Mouse (Mus musculus) hindbrain, embryonic 12.5 days (tissue): ENCODE results near the gene Zfr. TPM values are rescaled to one million over a fixed set of nuclear protein-coding genes. Genes with fewer than 3 reads are reported as not detected.
"Not testable (repeated sequence)": the region's sequence is repeated elsewhere in the genome, so short reads cannot be mapped to it uniquely, and the experiment has no call there.

Experiments used
- ATAC-seq: fragments of 200-750 bp; cut with Nextera tagmentation; 2 replicates; pipeline ENCODE4 v1.8.0; 2017; ENCODE audit warnings: moderate TSS enrichment; ENCODE audit not compliant: low FRiP score
- H3K27ac ChIP-seq: fragments of 300-500 bp; sonication (generic); 2 replicates; pipeline ENCODE4 v1.5.1; 2016; ENCODE audit warnings: mild to moderate bottlenecking
- H3K27me3 ChIP-seq: fragments of 300-500 bp; sonication (generic); 2 replicates; pipeline ENCODE4 v1.6.1; 2016; ENCODE audit warnings: mild to moderate bottlenecking
- H3K36me3 ChIP-seq: fragments of 300-500 bp; sonication (generic); 2 replicates; pipeline ENCODE4 v1.6.1; 2016; ENCODE audit warnings: mild to moderate bottlenecking
- H3K4me1 ChIP-seq: fragments of 300-500 bp; sonication (generic); 2 replicates; pipeline ENCODE4 v1.6.1; 2016
- H3K4me2 ChIP-seq: fragments of 300-500 bp; sonication (generic); replicated peaks from 2 replicates; pipeline ENCODE4 v1.6.1; 2016; ENCODE audit warnings: mild to moderate bottlenecking
- H3K4me3 ChIP-seq: fragments of 300-500 bp; sonication (generic); 2 replicates; pipeline ENCODE4 v1.5.1; 2016; ENCODE audit warnings: mild to moderate bottlenecking
- H3K9ac ChIP-seq: fragments of 300-500 bp; sonication (generic); 2 replicates; pipeline ENCODE4 v1.6.1; 2016; ENCODE audit warnings: mild to moderate bottlenecking, moderate library complexity
- H3K9me3 ChIP-seq: fragments of 300-500 bp; sonication (generic); replicated peaks from 2 replicates; pipeline ENCODE4 v1.6.1; 2016; ENCODE audit warnings: mild to moderate bottlenecking
- WGBS: fragments of 180-500 bp; shearing (Covaris S2); methylation state at CpG from one replicate; pipeline ENCODE4 v1.1.7; 2016; 5-methylcytosine and 5-hydroxymethylcytosine counted together
- polyA plus RNA-seq: library from polyadenylated mRNA; unstranded; fragments of >200 nt; fragmentation: Nextera tagmentation; extraction: Ambion mirVana; gene quantifications from 2 replicates; pipeline ENCODE4 v1.2.1, GENCODE M21; 2016

Zfr gene
- polyA plus RNA-seq, 1 experiment from 2014 or later = 127 TPM

GRCm38 (mm10) chr15:12212266-12212665, 94.6 kb downstream of the Zfr start:
- WGBS = 88% methylated on average over 1 of the region's 1 CpGs
- H3K9ac ChIP-seq = no peak overlapping the region
- H3K4me3 ChIP-seq = no peak overlapping the region
- no peak overlapping the region for H3K27ac ChIP-seq
- no peak overlapping the region for H3K4me2 ChIP-seq
- H3K9me3 ChIP-seq = no peaks in the 10 kb centered on the region
- no peaks in the 10 kb centered on the region for H3K27me3 ChIP-seq
- peaks cover 23% of the 10 kb centered on the region for H3K4me1 ChIP-seq
- H3K36me3 ChIP-seq = no peaks in the 10 kb centered on the region
- no peak for ATAC-seq

- 79% methylated on average over 14 of the region's 14 CpGs for WGBS
Measured at GRCm38 (mm10) chr15:12214531-12215414, 97.1 kb downstream of the Zfr start.

GRCm38 (mm10) chr15:12215415-12215718, 97.7 kb downstream of the Zfr start:
- no peaks in the 10 kb centered on the region for H3K9me3 ChIP-seq
- WGBS = 95% methylated on average over 5 of the region's 5 CpGs
- H3K4me3 ChIP-seq = no peak overlapping the region
- no peak overlapping the region for H3K27ac ChIP-seq
- H3K4me1 ChIP-seq = peaks cover 25% of the 10 kb centered on the region
- H3K4me2 ChIP-seq = no peak overlapping the region
- H3K36me3 ChIP-seq = no peaks in the 10 kb centered on the region
- no peak for ATAC-seq
- no peaks in the 10 kb centered on the region for H3K27me3 ChIP-seq
- no peak overlapping the region for H3K9ac ChIP-seq

More at GRCm38 (mm10) chr15:12214531-12215414, 97.1 kb downstream of the Zfr start:
- no peaks in the 10 kb centered on the region for H3K36me3 ChIP-seq
- no peak overlapping the region for H3K27ac ChIP-seq
- H3K4me3 ChIP-seq = no peak overlapping the region
- no peak overlapping the region for H3K4me2 ChIP-seq
- H3K4me1 ChIP-seq = peaks cover 24% of the 10 kb centered on the region
- no peaks in the 10 kb centered on the region for H3K9me3 ChIP-seq
- H3K9ac ChIP-seq = no peak overlapping the region
- ATAC-seq = no peak
- H3K27me3 ChIP-seq = no peaks in the 10 kb centered on the region

- ATAC-seq = no peak
- Histone ChIP-seq H3K9me3 (no peaks in the 10 kb centered on the region), H3K4me3 (no peak overlapping the region), H3K4me1 (peaks cover 30% of the 10 kb centered on the region), H3K36me3 (no peaks in the 10 kb centered on the region), H3K27me3 (no peaks in the 10 kb centered on the region), H3K4me2 (no peak overlapping the region), H3K27ac (no peak overlapping the region), H3K9ac (no peak overlapping the region)
- WGBS = 95% methylated on average over 8 of the region's 8 CpGs
Measured at GRCm38 (mm10) chr15:12216119-12216518, 98.5 kb downstream of the Zfr start.

- no peaks in the 10 kb centered on the region for H3K36me3 ChIP-seq
- H3K4me2 ChIP-seq = no peak overlapping the region
- H3K4me3 ChIP-seq = no peak overlapping the region
- H3K9me3 ChIP-seq = no peaks in the 10 kb centered on the region
- peaks cover 33% of the 10 kb centered on the region for H3K4me1 ChIP-seq
- H3K27me3 ChIP-seq = no peaks in the 10 kb centered on the region
- WGBS = 76% methylated on average over 13 of the region's 13 CpGs
- no peak overlapping the region for H3K9ac ChIP-seq
- H3K27ac ChIP-seq = no peak overlapping the region
- no peak for ATAC-seq
Measured at GRCm38 (mm10) chr15:12216798-12217197, 99.2 kb downstream of the Zfr start.

GRCm38 (mm10) chr15:12217332-12217731, 99.7 kb downstream of the Zfr start:
- H3K27ac ChIP-seq, H3K9ac ChIP-seq, H3K27me3 ChIP-seq, H3K36me3 ChIP-seq, ATAC-seq, H3K4me3 ChIP-seq, H3K4me2 ChIP-seq, H3K9me3 ChIP-seq: not testable (repeated sequence)
- 82% methylated on average over 3 of the region's 3 CpGs for WGBS
- H3K4me1 ChIP-seq = peaks cover 38% of the 10 kb centered on the region

- Histone ChIP-seq H3K4me2 (no peak overlapping the region), H3K27me3 (no peaks in the 10 kb centered on the region), H3K4me1 (peaks cover 43% of the 10 kb centered on the region), H3K4me3 (no peak overlapping the region), H3K9ac (no peak overlapping the region), H3K36me3 (no peaks in the 10 kb centered on the region), H3K9me3 (no peaks in the 10 kb centered on the region), H3K27ac (0 out of 2 replicates have a peak overlapping the region, but pooled peaks have one; percentile 17)
- WGBS = 38% methylated on average over 5 of the region's 5 CpGs
- ATAC-seq = peak; percentile 20; the same call in 1 of the 2 replicates
Measured at GRCm38 (mm10) chr15:12217849-12218248, 100.2 kb downstream of the Zfr start.

- H3K4me1 ChIP-seq = peaks cover 49% of the 10 kb centered on the region
- H3K36me3 ChIP-seq = no peaks in the 10 kb centered on the region
- H3K27me3 ChIP-seq = no peaks in the 10 kb centered on the region
- H3K9ac ChIP-seq = no peak overlapping the region
- 91% methylated on average over 11 of the region's 11 CpGs for WGBS
- H3K27ac ChIP-seq = no peak overlapping the region
- no peak overlapping the region for H3K4me2 ChIP-seq
- ATAC-seq = no peak
- H3K4me3 ChIP-seq = no peak overlapping the region
- no peaks in the 10 kb centered on the region for H3K9me3 ChIP-seq
Measured at GRCm38 (mm10) chr15:12218583-12219382, 101.2 kb downstream of the Zfr start.

- 80% methylated on average over 13 of the region's 13 CpGs for WGBS
- Histone ChIP-seq H3K27ac (no peak overlapping the region), H3K9ac (no peak overlapping the region), H3K4me2 (no peak overlapping the region), H3K9me3 (no peaks in the 10 kb centered on the region), H3K4me3 (no peak overlapping the region), H3K4me1 (peaks cover 36% of the 10 kb centered on the region), H3K27me3 (no peaks in the 10 kb centered on the region), H3K36me3 (no peaks in the 10 kb centered on the region)
- ATAC-seq = no peak
Measured at GRCm38 (mm10) chr15:12221131-12221530, 103.5 kb downstream of the Zfr start.

- H3K4me1 ChIP-seq = peaks cover 33% of the 10 kb centered on the region
- no peak overlapping the region for H3K4me2 ChIP-seq
- H3K27me3 ChIP-seq = no peaks in the 10 kb centered on the region
- H3K36me3 ChIP-seq = no peaks in the 10 kb centered on the region
- no peak overlapping the region for H3K4me3 ChIP-seq
- 11% methylated on average over 8 of the region's 8 CpGs for WGBS
- ATAC-seq = 0 out of 2 replicates have a peak, but pooled peaks have one; percentile 38
- peak overlapping the region; percentile 23; the same call in 1 of the 2 replicates for H3K27ac ChIP-seq
- H3K9ac ChIP-seq = no peak overlapping the region
- H3K9me3 ChIP-seq = no peaks in the 10 kb centered on the region
Measured at GRCm38 (mm10) chr15:12222564-12223302, 105.1 kb downstream of the Zfr start.

- H3K4me2 ChIP-seq = no peak overlapping the region
- WGBS = 51% methylated on average over 6 of the region's 6 CpGs
- no peaks in the 10 kb centered on the region for H3K27me3 ChIP-seq
- ATAC-seq = no peak
- H3K4me1 ChIP-seq = peaks cover 33% of the 10 kb centered on the region
- no peak overlapping the region for H3K4me3 ChIP-seq
- no peak overlapping the region for H3K9ac ChIP-seq
- no peaks in the 10 kb centered on the region for H3K36me3 ChIP-seq
- H3K9me3 ChIP-seq = no peaks in the 10 kb centered on the region
- no peak overlapping the region for H3K27ac ChIP-seq
Measured at GRCm38 (mm10) chr15:12223393-12223792, 105.8 kb downstream of the Zfr start.

- no peak overlapping the region for H3K27ac ChIP-seq
- H3K4me2 ChIP-seq = no peak overlapping the region
- peaks cover 33% of the 10 kb centered on the region for H3K4me1 ChIP-seq
- no peak overlapping the region for H3K4me3 ChIP-seq
- no peak for ATAC-seq
- no peak overlapping the region for H3K9ac ChIP-seq
- no peaks in the 10 kb centered on the region for H3K27me3 ChIP-seq
- no peaks in the 10 kb centered on the region for H3K9me3 ChIP-seq
- no peaks in the 10 kb centered on the region for H3K36me3 ChIP-seq
- WGBS = 96% methylated on average over 2 of the region's 2 CpGs
Measured at GRCm38 (mm10) chr15:12224239-12224638, 106.6 kb downstream of the Zfr start.
